Mouse (Mus musculus) kidney, adult 8-10 months (tissue): ENCODE measurements around the gene Olfr464.
A peak's percentile ranks its signal among the peaks of the same experiment; 100 is the strongest.
"Not testable (repeated sequence)": the region's sequence is repeated elsewhere in the genome, so short reads cannot be mapped to it uniquely, and the experiment has no call there.

ENCODE experiments used
- DNase-seq, 2 experiments: peaks; one replicate each; pipeline ENCODE4 v3.0.0; 2022

Gene Olfr464

DNA sequence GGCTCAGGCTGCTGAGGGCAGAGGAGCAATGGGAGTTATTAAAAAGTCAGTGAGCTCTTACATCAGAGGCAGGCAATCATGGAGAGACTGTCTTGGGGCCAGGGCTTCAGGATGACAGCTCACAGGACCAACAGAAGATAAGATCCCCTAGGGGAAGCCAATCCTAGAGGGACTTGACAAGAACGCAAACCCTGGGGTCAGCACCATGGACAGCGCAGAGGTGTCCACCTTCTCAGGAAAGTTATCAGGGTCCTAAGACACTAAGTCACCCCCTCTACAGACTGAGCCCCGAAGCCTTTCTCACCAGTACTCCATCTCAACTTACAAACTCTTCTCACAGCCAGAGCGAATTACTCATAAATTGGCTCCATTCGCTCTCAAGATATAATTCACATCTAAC is at the start of gene Olfr464:
Olfr464 (minus strand) TSS at position 2 of the 400 bp plus-strand sequence.
- no peak for DNase-seq

DNA sequence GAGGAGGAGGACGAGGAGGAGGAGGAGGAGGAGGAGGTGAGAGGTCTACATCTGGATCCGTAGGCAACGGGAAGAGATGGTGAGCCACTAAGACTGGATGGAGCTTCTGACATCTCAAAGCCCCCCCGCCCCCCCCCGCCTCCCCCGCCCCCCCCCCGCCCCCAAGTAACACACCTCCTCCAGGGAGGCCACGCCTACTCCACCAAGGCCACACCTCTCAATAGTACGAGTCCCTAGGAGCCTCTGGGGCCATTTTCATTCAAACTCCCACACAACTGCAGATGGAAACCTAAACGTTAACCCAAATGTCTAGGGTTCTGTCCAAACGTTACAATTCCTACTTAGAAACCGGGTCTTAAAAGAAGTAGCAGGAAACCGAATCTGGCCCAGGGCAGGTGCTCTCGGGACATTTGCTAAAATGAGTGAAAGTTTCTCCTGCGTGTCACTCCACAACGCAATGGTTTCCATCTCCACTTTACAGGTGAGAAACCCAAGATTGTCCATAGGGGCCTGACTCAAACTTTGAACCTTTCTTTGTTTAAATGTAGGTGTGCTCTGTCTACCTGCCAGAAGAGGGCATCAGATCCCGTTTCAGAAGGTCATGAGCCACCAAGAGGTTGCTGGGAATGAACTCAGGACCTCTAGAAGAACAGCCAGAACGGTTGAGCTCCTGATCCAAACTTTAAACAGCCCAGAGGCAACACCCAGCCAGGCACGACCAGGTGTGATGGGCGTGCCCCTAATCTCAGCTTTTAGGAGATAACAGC is 47.8 kb upstream of the Olfr464 start:
- no peak for DNase-seq

DNA sequence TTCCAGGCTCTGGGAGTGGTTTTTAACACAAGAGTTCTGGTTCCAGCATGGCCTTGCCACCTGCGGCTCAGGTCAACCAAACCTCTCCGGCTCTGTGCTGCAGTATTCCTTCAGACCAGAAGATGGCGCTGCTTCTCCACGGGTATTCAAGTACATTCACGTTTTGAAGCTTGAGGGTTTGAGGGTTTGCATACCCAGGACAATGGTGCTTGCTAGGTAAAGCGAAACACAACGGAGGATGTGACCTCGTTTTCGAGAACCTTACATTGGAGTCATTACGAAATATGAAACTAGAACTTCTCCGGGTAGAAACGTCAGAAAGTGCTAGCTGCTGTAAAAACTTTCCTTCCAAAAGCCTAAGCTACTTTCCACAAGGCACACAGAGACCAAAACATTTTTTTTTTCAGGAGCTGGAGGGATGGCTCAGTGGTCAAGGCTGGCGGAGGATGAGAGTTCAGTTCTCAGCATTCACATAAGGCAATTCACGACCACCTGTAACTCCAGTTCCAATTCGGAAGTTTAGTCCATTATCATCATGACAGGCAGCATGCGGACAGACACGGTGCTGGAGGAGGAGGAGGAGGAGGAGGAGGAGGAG is 47.0 kb upstream of the Olfr464 start:
- DNase-seq, result peak; percentile 80 to 93

DNA sequence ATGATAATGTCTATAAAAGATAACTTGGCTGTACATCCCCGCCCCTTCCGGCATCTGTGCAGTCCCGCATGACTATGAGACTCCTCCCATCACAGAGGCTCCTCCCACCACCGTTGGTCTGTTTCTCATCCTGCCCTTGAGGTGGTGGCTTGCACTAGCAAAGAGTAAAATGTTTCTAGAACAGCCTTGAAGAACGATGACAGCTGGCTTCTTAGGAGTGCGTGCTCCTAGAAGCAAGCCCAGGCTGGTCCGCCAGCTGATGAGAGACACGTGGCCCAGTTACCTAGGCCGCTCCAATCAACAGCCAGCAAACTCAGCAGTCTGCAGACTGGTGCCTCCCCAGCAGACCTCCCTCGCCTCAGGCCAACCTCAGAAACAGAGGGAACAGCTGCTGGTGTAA is 45.4 kb upstream of the Olfr464 start:
- DNase-seq, result no peak

DNA sequence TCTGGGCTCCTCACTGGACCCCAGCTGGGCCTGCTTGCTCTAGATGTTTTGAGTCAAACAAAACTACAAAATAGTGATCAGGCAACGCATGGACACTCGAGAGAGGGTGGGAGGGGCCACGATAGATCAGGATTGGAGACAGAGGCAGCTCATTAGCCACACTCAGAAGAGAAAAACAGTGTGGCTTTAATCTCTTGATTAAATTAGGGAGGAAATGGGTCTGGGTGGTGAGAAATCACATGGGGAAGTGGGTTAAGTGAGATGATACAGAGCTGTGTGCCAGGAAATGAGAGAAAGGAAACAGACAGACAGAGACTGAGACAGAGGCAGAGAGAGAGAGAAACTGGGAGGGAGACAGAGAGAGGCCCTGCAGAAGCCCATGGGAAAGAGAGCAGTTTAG is 44.5 kb upstream of the Olfr464 start:
- no peak for DNase-seq

DNA sequence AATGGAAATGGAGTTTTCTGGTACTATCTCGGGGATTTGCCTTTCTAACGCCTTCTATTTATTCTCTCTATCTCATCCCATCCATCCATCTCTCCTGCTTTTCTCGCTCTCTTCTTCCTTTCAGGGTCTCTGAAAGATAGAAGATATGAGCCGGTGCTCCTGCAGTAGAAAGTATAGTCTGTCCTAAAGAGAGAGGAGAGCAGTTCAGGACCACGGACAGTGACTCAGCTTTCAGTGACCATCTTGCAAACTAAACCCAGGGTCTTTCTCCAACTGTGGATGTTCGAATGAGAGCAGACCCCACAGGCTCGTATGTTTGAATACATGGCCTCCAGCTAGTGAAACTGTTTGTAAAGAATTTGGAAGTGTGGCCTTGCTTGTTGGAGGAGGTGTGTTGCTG is 36.3 kb upstream of the Olfr464 start:
- no peak for DNase-seq

DNA sequence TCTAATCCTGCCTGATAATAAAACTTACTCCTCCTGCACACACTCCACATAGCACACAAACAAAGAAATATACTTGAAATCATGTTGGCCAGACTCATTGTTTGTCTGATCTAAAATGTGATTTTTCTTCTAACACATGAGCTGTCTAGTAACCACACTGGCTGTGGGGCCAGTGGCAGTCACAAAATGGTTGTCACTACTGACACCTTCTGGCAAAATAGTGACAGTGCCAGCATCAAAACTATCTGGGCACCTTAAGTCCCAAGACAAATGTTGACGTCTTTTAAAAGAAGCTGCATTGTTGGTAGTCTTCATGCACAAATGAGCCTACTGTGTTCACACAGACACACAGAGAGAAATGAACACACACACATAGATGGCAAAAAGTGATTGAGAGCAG is 34.4 kb upstream of the Olfr464 start:
- no peak for DNase-seq

DNA sequence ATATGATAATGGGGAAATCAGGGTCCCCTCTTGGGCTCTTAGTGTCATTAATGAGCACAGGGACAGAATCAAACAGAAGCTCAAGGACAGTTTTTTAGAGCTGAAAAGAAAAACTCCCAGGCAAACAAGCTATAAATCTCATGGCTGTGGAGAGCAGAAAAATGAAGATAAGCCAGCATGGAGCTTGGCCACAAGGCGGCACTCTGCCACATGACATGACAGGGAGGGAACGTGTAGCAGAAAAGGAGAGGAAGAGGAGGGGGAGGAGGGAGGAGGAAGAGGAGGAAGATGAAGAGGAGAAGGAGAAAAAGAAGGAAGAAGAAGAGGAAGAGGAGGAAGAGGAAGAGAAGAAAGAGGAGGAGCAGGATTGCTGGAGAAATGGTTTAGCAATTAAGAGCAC is 29.2 kb upstream of the Olfr464 start:
- no peak for DNase-seq

DNA sequence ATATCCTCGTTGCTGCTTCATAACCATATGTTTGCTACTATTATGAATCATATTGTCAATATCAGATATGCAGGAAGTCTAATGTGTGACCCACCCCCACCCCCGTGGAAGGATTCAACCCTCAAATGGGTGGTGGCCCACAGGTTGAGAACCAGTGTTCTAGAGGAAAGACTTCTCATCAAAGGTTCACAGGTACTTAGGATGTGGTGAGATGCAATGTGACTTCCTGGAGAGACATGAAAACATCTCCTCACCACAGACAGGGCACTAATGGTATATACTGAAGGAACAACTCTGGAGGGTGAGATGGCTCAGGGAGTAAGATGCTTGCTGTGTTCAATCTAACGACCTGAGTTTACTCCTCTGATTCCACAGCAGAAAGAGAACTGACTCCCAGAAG is 14.7 kb upstream of the Olfr464 start:
- DNase-seq, result no peak

DNA sequence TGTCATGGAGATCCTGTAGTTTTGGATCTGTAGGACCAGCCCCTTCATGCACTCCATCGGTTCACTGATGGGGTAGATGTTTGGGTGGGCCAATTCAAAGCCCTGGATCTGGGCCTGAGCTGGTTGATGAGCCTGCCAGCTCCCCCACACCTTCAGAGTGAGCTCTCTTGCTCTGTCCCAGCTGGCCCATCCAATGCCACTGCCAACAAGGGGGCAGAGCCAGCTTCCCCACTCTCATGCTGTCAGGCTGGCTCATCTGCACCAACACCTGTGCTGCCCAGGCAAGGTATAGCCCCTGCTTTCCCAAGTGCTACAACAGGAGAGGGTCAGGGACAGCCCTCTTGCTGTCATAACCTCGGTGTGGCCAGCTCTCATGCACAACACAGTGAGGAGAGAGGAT is 13.0 kb upstream of the Olfr464 start:
- DNase-seq, result no peak

DNA sequence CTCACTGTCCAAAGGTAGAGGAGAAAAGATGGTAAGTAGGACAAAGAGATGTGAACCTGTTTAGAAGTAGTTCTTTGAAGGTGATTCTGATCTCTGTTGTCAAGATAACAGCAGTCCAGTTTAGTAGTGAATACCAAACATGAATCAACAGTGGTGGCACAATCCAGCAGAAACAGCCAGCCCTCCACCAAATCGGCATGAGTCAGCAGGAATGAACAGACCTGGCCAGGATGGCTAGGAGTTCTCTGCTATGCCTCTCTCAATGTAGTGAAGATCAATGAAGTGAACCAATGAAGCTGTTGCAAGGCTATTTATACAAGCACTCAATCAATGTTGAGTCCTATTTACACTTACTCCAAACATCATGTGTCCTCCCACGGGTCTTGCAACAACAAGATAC is 9.6 kb upstream of the Olfr464 start:
- DNase-seq, result no peak

DNA sequence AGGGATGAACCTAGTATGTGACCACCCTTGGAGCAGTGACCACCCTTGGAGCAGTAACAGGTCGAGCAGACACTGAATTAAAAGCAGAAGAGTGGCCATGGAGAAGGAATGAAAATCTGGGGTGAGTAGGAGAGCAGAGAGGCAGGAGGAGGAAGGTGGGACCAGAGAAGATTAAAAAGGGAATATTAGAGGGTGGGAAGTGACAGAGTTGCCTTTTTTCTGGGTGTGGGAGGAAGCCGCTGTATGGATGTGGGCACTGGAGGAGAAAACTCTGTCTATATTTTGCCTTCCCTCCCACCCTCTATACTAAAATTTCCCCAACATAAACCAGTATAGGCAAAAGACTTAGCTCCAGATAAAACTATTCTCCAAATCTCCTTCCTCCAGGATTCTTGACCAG is 466 bp downstream of the Olfr464 start:
- DNase-seq, result no peak

DNA sequence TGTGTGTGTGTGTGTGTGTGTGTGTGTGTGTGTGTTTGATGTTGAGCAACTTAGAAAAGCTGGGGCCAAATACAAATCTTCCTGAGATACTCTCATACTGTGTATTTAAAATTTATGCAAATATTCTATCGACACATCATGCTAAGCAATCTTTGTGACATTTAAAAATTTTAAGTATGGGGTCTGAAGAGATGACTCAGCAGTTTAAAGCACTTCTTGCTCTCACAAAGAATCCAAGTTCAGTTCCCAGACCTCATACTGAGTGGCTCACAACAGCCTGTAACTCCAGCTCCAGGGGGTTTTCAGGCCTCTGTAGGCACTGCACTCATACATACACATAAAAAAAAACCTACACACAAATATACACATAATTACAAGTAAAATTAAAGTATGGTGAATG is 4.8 kb downstream of the Olfr464 start:
- DNase-seq, result no peak

DNA sequence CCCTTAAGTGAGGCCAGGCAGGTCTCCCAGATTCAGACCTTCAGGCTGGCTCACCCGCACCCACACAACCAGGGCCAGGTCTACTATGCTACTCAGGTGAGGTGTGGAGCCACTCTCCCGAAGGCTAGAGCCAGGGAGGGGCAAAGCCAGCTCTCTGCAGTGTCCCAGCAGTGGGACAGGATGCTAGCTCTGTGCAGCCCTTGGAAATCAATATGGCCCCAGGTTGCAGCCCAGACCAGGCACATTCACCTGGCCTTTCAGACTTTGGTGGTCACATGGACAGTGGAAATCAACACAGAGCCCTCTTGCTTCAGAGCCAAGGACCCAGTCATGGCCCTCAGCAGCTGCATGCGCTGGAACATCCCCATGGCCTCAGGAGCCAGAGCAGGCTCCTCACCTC is 16.4 kb downstream of the Olfr464 start:
- DNase-seq, result no peak

DNA sequence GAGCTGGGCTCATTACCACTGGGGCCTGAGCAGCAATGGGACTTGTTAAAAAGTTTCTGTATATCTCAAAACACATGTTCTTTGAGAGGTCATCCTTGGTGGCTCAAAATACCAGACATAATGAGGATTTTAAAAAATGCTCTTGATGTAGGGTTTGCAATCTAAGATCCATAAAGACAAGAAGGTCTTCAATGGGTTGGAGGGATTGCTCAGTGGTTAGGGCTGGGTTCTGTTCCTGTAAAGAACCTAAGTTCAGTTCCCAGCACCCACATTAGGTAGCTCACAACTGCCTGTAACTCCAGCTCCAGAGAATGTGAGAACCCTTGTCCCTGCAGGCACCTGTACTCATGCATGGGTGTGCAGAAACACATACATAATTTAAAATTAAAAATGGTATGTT is 23.5 kb downstream of the Olfr464 start, which contains the start of gene Olfr463:
Olfr463 (minus strand) TSS at position 101 of the 400 bp plus-strand sequence.
- no peak for DNase-seq

DNA sequence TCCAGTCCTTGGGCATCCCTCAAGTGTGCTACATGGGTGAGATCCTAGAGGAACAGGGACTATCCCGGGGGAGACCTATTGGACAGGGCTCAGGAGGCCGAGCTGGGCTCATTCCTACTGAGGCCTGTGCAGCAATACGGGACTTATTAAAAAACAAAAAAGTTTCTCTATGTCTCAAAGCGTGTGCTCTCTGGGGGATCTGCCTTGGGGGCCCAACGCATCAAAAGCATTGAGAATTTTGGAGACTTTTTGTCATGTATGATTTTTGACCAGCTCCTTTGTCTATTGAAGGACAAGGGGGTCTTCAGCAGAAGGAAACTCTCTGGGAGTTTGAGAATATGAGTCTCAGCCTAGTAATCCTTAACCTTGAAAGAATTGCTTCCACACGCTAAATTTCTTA is 28.6 kb downstream of the Olfr464 start, which contains the start of gene Olfr462:
Olfr462 (minus strand) TSS at position 101 of the 400 bp plus-strand sequence.
- DNase-seq, result no peak

DNA sequence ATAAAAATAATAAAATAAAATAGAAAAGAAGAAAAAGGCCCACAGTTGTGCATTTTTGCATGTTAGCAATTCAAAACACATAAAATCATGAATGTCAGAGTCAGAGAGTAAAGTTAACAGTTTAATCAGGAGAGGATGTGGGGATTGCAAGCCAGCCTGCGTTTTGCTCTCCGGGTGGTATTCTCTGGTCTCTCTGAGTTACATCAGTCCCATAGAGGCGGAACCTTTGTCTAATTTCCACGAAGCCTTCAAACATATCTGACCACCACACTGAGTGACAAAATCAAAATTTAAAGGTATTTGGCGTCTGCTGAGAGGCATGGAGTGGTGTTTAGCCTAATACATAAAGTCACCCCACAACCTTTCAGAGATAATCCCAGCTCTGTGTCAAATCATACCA is 35.9 kb downstream of the Olfr464 start:
- DNase-seq, result no peak

DNA sequence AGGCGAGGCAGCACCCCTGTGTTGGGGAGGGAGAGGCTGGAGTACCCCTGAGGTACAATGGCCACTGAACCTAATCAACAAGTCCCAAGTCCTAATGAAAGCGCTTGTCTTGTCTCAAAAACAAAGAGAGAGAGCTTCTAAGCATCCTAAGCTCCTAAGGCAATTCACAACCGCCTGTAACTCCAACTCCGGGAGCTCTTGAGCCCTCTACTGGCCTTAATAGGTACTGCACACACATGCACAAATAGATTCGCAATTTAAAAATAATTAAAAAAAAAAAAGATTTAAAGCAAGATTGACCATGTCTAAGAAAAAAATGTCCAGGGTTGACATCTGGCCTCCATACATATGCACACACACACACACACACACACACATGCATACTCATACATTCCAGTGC is 37.3 kb downstream of the Olfr464 start:
- no peak for DNase-seq

DNA sequence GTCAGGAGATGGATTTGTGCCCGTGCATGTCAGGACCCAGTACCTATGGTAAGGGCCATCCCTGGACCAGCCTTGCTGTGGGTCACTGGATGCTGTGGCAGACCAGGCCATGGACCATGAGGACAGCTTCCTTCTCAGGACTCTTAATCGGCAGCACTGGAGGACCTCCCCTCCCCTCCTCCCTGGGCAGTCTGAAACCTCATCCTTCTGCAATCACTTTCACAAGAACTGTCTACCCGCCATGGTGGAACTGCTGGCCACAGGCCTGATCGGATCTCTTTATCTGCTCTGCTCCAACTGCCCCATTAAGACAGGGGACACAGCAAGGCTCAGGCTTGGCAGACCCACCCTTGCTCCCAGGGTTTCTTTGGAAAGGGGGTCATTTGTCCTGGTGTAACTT is 39.1 kb downstream of the Olfr464 start:
- DNase-seq, result no peak

DNA sequence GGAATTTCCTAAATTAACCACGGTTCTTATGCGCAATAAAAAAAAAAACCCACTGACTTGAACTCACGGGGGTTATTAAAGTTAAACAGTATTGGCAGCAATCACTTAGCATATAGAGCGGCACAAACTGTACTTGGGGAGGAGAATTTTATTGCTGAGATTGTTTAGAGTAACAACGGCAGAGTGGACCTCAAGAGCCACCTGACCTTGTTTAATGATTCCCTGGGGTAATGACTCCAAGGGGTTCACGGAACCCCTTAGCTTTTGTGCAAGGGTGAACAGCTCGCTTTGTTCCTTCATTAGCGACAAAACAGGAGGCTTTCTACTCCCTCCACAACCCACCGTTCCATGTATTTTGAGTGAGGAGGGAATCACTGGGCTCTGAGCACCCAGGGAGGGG is 40.9 kb downstream of the Olfr464 start:
- no peak for DNase-seq

DNA sequence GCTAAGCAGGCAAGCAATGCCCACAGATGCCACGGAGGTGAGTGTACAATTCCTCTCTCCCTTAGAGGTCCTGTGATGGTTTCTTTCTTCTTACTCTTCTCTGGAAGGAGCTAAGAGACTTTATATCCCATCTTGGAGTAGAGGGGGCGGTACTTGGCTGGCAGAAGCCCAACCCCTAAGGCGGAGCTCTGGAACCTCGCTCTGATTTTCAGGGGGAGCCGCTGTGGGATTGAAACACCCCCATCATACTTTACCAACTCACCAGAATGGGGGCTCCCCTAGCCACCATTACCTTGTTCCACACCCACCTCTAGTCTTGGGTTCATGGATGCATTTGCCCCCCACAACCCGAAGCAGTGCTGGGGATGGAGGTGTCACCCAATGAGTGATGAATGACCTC is 45.3 kb downstream of the Olfr464 start, which contains the start of gene Epx:
Epx (minus strand) TSS at position 101 of the 400 bp plus-strand sequence.
- DNase-seq, result no peak

DNA sequence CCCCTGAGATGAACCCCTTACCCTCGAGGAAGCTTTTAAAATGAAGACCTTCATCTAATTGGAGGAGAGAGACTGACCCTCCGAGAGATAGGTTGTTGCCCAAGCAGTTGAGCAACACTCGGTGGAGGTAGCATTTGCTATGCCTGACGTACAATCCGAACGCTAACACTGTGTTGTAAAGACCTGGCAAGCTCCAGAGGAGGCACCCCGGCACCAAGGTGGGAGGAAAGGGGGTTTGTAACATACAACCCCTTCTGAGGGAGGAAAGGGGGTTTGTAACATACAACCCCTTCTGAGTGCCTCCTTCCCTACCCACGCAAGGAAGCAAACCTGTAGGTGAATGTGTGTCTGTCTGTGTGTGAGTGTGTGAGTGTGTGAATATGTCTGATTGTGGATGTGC is 49.0 kb downstream of the Olfr464 start:
- DNase-seq, result no peak

DNA sequence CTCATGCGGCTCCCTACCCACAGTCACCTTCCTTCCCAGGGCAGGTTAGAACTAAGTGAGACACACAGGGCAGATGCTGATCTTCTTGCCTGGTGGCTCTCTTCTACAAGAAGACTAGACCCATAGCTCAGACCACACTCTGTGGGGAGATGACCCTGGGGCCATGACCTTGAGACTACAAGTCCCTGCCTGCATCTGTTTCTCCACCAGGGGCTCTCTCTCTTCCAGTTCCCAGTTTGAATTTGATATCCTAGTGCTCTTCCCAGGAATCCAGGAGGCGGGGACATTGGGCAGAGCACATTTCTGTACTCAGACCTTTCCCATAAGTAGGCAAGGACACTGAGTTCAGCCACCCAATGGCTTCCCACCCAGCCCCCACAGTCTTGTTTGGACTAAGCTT is 50.7 kb downstream of the Olfr464 start:
- no peak for DNase-seq

DNA sequence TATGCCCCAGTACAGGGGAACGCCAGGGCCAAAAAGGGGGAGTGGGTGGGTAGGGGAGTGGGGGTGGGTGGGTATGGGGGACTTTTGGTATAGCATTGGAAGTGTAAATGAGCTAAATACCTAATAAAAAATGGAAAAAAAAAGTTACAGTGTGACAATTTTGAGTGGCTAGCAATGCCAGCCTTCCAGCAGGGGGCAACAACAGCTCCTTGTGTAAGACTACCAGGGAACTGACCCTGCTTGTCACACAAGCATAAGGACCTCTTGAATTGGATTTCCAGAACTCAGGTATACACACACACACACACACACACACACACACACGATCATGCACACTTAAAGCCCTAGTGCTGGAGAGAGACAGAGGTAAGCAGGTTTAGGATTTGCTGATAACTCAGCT is 53.9 kb downstream of the Olfr464 start:
- DNase-seq, result not testable (repeated sequence)
